Mouse (Mus musculus) midbrain, embryonic 11.5 days (tissue): Measurements from ENCODE around the gene Wdr77. TPM values are rescaled to one million over a fixed set of nuclear protein-coding genes. Genes with fewer than 3 reads are reported as not detected.
A peak's percentile ranks its signal among the peaks of the same experiment; 100 is the strongest.
"Not testable (repeated sequence)": the region's sequence is repeated elsewhere in the genome, so short reads cannot be mapped to it uniquely, and the experiment has no call there.

Experiments
- ATAC-seq: fragments of 200-750 bp; cut with Nextera tagmentation; 2 replicates; pipeline ENCODE4 v1.8.0; 2017; ENCODE audit warnings: moderate TSS enrichment, moderate library complexity; ENCODE audit not compliant: low FRiP score
- DNase-seq: peaks from one replicate; pipeline ENCODE4 v3.0.0; 2015; ENCODE audit warnings: low spot score; ENCODE audit errors: missing footprints
- H3K27ac ChIP-seq: fragments of 300-500 bp; sonication (generic); 2 replicates; pipeline ENCODE4 v1.5.1; 2014; ENCODE audit warnings: low read depth, low read length
- H3K27me3 ChIP-seq: fragments of 300-500 bp; sonication (generic); 2 replicates; pipeline ENCODE4 v1.6.1; 2014; ENCODE audit warnings: mild to moderate bottlenecking, low read length, moderate library complexity, mixed read lengths; ENCODE audit not compliant: control insufficient read depth, insufficient read depth
- H3K36me3 ChIP-seq: fragments of 300-500 bp; sonication (generic); 2 replicates; pipeline ENCODE4 v1.6.1; 2014; ENCODE audit warnings: mild to moderate bottlenecking, low read length, moderate library complexity, mixed read lengths; ENCODE audit not compliant: control insufficient read depth, insufficient read depth
- H3K4me1 ChIP-seq: fragments of 300-500 bp; sonication (generic); 2 replicates; pipeline ENCODE4 v1.6.1; 2014; ENCODE audit warnings: low read length; ENCODE audit not compliant: control insufficient read depth, insufficient read depth
- H3K4me2 ChIP-seq: fragments of 300-500 bp; sonication (generic); 2 replicates; pipeline ENCODE4 v1.6.1; 2014; ENCODE audit warnings: mild to moderate bottlenecking, moderate library complexity
- H3K4me3 ChIP-seq: fragments of 300-500 bp; sonication (generic); 2 replicates; pipeline ENCODE4 v1.5.1; 2014; ENCODE audit warnings: low read depth, low read length
- H3K9ac ChIP-seq: fragments of 300-500 bp; sonication (generic); 2 replicates; pipeline ENCODE4 v1.6.1; 2014; ENCODE audit warnings: low read length
- H3K9me3 ChIP-seq: fragments of 300-500 bp; sonication (generic); 2 replicates; pipeline ENCODE4 v1.6.1; 2016; ENCODE audit warnings: low read length; ENCODE audit not compliant: control insufficient read depth
- WGBS: fragments of 180-500 bp; shearing (Covaris S2); extraction: QIAGEN DNeasy Blood & Tissue Kit; methylation state at CpG from one replicate; pipeline ENCODE4 v1.1.7; 2014; 5-methylcytosine and 5-hydroxymethylcytosine counted together
- polyA plus RNA-seq: library from polyadenylated mRNA; unstranded; fragments of >200 nt; fragmentation: Nextera tagmentation; extraction: Ambion mirVana; gene quantifications from 2 replicates; pipeline ENCODE4 v1.2.1, GENCODE M21; 2014

Gene Wdr77
- polyA plus RNA-seq, 1 experiment from 2014 or later: 136 TPM

GRCm38 (mm10) chr3:105920743-105921142, 38.4 kb upstream of the Wdr77 start:
- ATAC-seq, H3K4me3 ChIP-seq, H3K27ac ChIP-seq, H3K4me2 ChIP-seq, DNase-seq, H3K4me1 ChIP-seq, H3K27me3 ChIP-seq, H3K9ac ChIP-seq, H3K9me3 ChIP-seq, H3K36me3 ChIP-seq: not testable (repeated sequence)

- ATAC-seq (no peak), DNase-seq (no peak)
- no peaks in the 10 kb centered on the region for H3K36me3 ChIP-seq
- no peak overlapping the region for H3K4me3 ChIP-seq
- no peak overlapping the region for H3K9ac ChIP-seq
- no peak overlapping the region for H3K4me2 ChIP-seq
- H3K27ac ChIP-seq: no peak overlapping the region
- H3K27me3 ChIP-seq: no peaks in the 10 kb centered on the region
- no peaks in the 10 kb centered on the region for H3K9me3 ChIP-seq
- no peaks in the 10 kb centered on the region for H3K4me1 ChIP-seq
- 82% methylated on average over 2 of the region's 2 CpGs for WGBS
Measured at GRCm38 (mm10) chr3:105921959-105922358, 37.2 kb upstream of the Wdr77 start.

DNA sequence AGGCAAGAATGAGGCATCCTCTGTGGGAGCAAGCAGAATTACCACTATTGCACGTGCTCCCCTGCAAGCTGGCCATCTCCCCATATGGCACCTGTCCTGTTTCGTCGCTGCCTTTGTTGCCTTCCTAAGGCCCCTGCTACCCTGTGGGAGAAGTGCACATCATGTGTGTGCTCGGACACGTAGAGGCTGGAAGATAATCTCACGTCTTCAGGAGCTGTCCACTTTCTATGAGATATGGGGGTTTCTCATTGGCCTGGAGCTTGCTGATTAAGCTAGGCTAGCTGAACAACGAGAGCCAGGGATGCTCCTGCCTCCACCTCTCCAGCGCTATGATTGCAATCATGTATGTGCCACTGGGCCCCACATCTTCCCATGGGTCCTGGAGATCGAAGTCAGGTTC, 34.6 kb upstream of the Wdr77 start:
- WGBS: 88% methylated on average over 9 of the region's 9 CpGs
- Histone ChIP-seq H3K36me3 (no peaks in the 10 kb centered on the region), H3K4me2 (no peak overlapping the region), H3K27ac (no peak overlapping the region), H3K4me1 (no peaks in the 10 kb centered on the region), H3K9ac (no peak overlapping the region), H3K4me3 (no peak overlapping the region), H3K9me3 (no peaks in the 10 kb centered on the region), H3K27me3 (no peaks in the 10 kb centered on the region)
- ATAC-seq (no peak), DNase-seq (no peak)

GRCm38 (mm10) chr3:105927561-105928194, 31.5 kb upstream of the Wdr77 start:
- no peaks in the 10 kb centered on the region for H3K36me3 ChIP-seq
- no peaks in the 10 kb centered on the region for H3K4me1 ChIP-seq
- H3K9me3 ChIP-seq: no peaks in the 10 kb centered on the region
- ATAC-seq (no peak), DNase-seq (peak; percentile 47)
- no peak overlapping the region for H3K4me3 ChIP-seq
- H3K27me3 ChIP-seq: no peaks in the 10 kb centered on the region
- WGBS: 87% methylated on average over 7 of the region's 7 CpGs
- H3K9ac ChIP-seq: no peak overlapping the region
- no peak overlapping the region for H3K27ac ChIP-seq
- no peak overlapping the region for H3K4me2 ChIP-seq

GRCm38 (mm10) chr3:105928195-105928569, 31.0 kb upstream of the Wdr77 start:
- Histone ChIP-seq H3K27ac (no peak overlapping the region), H3K4me2 (no peak overlapping the region), H3K9me3 (no peaks in the 10 kb centered on the region), H3K4me1 (no peaks in the 10 kb centered on the region), H3K4me3 (no peak overlapping the region), H3K27me3 (no peaks in the 10 kb centered on the region), H3K9ac (no peak overlapping the region), H3K36me3 (no peaks in the 10 kb centered on the region)
- DNase-seq: no peak
- ATAC-seq: no peak
- WGBS: 83% methylated on average over 3 of the region's 3 CpGs

DNA sequence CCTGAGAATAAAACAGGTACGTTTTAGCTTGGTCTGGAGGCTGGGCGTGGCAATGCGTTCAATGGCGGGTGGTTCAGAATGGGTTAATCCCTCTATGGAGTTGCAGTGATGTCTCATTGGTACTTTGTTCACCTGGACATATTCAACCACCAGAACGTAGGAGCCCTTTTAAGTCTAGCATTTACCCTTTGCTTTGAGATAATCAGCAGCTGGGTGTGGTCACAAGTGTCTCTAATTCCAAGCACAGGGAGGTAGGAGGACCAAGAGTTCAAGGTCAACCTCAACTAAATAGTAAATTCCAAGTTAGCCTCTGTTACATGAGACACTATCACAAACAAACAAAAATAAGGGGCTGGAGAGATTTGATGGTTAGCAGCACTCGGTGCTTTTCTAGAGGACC, 30.4 kb upstream of the Wdr77 start:
- Histone ChIP-seq H3K9me3 (no peaks in the 10 kb centered on the region), H3K9ac (no peak overlapping the region), H3K4me3 (no peak overlapping the region), H3K27me3 (no peaks in the 10 kb centered on the region), H3K4me2 (no peak overlapping the region), H3K4me1 (no peaks in the 10 kb centered on the region), H3K36me3 (no peaks in the 10 kb centered on the region), H3K27ac (no peak overlapping the region)
- DNase-seq (peak; percentile 8), ATAC-seq (no peak)
- WGBS: 90% methylated on average over 6 of the region's 6 CpGs

DNA sequence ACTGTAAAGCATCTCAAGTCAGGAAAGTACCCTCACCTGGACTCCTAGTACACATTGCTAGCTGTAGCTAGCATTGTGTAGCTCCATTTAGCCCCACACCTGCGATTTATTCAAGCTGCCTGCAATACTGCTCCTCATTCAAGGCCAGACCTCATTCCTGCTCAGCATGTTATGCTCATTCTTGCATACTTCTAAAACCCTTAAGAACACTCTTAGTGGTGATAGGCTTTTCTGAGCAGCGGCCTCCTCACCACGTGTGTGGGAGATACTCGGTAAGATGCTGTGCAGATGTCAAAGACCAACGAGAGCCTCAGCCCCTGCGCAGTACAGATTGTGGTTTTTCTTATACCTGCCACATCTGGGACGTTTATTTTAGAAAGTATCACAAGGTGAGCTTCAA, 29.3 kb upstream of the Wdr77 start:
- Histone ChIP-seq H3K4me1 (no peaks in the 10 kb centered on the region), H3K4me2 (no peak overlapping the region), H3K9me3 (no peaks in the 10 kb centered on the region), H3K4me3 (no peak overlapping the region), H3K27me3 (no peaks in the 10 kb centered on the region), H3K27ac (no peak overlapping the region), H3K36me3 (no peaks in the 10 kb centered on the region), H3K9ac (no peak overlapping the region)
- WGBS: 88% methylated on average over 7 of the region's 7 CpGs
- DNase-seq: no peak
- no peak for ATAC-seq

DNA sequence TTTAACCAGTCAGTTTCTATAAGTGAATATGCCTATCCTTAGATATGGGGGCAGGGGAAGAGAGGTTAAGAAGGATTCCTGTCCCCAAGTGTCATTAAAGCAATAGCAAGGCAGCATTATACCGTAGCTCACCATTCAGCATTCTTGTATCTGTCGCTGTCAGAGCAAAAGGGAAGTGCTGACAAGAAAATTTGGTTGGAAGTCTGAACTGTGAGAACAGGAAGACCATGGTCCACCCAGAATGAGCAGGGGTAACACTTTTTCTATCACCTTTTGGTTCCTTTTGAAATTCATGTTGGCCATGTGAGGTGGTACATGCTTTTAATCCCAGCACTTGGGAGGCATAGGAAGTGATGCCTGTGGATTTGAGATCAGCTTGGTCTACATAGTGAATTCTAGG, 28.1 kb upstream of the Wdr77 start:
- Histone ChIP-seq H3K36me3 (no peaks in the 10 kb centered on the region), H3K4me1 (no peaks in the 10 kb centered on the region), H3K27me3 (no peaks in the 10 kb centered on the region), H3K9me3 (no peaks in the 10 kb centered on the region), H3K9ac (no peak overlapping the region), H3K27ac (no peak overlapping the region), H3K4me3 (no peak overlapping the region), H3K4me2 (no peak overlapping the region)
- 84% methylated on average over 2 of the region's 2 CpGs for WGBS
- ATAC-seq: no peak
- DNase-seq: peak; percentile 41

GRCm38 (mm10) chr3:105932240-105933071, 26.7 kb upstream of the Wdr77 start, which contains the start of gene I830077J02Rik:
Gene I830077J02Rik, minus strand, starts transcription at chr3:105932664.
- no peaks in the 10 kb centered on the region for H3K4me1 ChIP-seq
- no peak within 1 kb of the TSS for H3K4me3 ChIP-seq
- no peak within 1 kb of the TSS for H3K9ac ChIP-seq
- ATAC-seq: no peak
- no peak within 1 kb of the TSS for H3K4me2 ChIP-seq
- no peaks in the 10 kb centered on the region for H3K9me3 ChIP-seq
- no peak within 1 kb of the TSS for H3K27ac ChIP-seq
- H3K27me3 ChIP-seq: no peaks in the 10 kb centered on the region
- WGBS: 87% methylated on average over 8 of the region's 8 CpGs
- no peaks in the 10 kb centered on the region for H3K36me3 ChIP-seq
- DNase-seq: no peak
